Mouse (Mus musculus): ENCODE measurements at regions not wholly inside any gene's neighbourhood (a gene's known extent, or its start where the extent isn't known, plus 50 kb on each side); places are given as distances from the start of the nearest gene placed in this dataset.

DNA sequence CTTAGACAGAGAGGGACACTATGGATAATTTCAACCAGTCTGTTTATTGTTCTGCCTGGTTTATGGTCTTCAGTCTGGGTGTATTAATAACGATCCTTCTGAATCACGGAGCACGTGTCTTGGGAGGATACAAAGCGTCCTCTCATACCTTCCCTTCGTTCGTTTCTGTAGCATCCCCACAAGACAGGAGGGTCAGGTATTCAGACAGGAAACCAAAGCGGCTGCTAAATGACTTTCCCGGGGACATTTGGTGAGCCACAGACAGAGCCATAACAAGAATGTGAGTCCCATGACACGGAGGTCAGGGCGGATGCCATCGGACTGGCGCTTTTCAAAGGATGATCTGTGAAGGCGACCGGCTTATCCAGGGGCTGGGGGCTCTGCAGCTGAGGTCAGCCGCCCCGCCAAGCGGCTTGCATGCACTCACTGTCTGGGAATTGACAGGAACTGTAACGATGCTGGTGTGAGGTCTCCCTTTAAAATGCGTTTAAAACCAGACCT, 120.9 kb upstream of the Lrig3 start:
- no peak for DNase-seq
- intact Hi-C loops (cut with DNase I), result no loop called here

DNA sequence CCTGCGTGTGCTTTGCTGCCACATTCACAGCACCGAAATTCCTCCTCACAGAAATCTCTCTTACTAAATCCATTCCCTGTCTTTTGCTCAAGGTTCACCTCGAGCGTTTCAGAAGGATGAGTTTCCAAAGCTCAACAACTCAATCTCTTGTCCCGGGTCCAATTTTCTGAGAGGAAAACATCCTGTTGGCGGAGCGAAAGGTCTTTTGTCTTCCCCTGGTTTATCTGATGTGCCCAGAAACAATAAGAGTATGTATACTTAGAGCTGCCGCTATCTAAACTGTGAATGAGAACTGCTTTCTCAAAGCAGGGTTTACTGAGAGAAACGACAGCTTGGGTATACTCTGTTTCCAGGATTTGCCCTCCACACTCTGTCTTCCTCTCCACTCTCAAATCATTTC, 115.6 kb upstream of the Lrig3 start:
- DNase-seq, result no peak
- intact Hi-C loops (cut with DNase I), result no loop called here

- intact Hi-C loops (cut with DNase I), result no loop called here
- DNase-seq, result no peak
Measured at GRCm38 (mm10) chr10:125861734-125862133, 104.2 kb upstream of the Lrig3 start.

GRCm38 (mm10) chr10:125866346-125866745, 99.6 kb upstream of the Lrig3 start:
- DNase-seq, result no peak
- intact Hi-C loops (cut with DNase I), result no loop called here

DNA sequence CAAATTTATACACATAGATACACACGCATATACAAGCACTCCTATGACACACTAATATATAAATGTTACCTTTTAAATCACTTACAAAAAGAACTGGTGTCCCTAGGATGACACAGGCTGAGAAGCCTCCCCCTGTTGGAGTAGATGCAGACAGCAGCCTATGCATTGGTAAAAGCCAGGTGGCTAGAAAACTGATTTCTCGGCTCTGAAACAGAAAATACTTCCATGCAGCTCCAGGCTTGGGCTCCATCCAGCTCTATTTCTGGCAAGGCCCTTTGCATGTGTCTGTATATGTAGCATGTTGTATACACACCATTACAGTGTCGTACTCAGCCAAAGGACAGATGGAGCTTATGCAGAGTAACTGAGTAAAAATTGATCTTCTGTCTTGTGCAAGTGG, 81.4 kb upstream of the Lrig3 start:
- intact Hi-C loops (cut with DNase I), result no loop called here

GRCm38 (mm10) chr10:125885796-125886195, 80.2 kb upstream of the Lrig3 start:
- DNase-seq, result no peak
- intact Hi-C loops (cut with DNase I), result no loop called here

More for the DNA sequence above, 81.4 kb upstream of the Lrig3 start:
- DNase-seq, result no peak

- DNase-seq, result no peak
- intact Hi-C loops (cut with DNase I), result no loop called here
Measured at GRCm38 (mm10) chr10:125892122-125892521, 73.8 kb upstream of the Lrig3 start.

GRCm38 (mm10) chr10:125895744-125896482, 70.1 kb upstream of the Lrig3 start:
- intact Hi-C loops (cut with DNase I), result no loop called here
- no peak for DNase-seq

DNA sequence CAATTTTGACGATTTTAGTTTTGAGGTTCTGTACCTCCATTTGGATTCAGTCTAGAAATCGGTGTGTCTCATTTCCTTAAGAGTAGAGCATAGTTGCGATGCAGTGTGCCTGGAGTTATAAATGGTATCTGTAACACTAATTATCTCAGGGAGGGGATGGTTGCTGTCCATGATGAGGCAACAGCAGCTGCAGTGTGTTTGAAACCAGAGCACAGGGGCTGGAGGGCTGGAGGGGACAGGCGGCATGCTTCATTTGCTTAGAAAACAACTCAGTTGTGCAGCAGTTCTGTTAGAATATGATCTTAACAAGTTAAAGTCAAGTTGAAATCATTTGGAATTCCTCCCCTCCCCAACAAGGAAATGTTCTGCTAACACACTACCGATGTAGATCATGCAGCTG, 69.3 kb upstream of the Lrig3 start:
- intact Hi-C loops (cut with DNase I), result no loop called here

DNA sequence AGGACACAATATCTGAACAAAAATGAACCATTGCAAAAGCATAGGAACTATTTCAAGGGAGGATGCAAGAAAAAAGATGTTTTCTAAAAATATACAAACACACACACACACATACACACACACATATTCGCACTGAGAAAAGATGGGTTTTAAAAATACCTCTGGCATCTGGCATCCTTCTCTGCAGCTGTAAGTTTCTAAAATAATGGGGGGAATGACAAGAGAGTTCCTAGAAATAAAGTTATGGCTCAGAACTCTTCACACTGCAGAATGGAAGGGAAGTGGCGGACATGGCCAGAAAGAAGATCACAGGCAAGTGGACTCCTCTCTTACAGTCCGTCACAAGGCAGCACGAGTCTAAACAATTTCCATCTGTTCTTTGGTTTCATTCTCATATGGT, 66.5 kb upstream of the Lrig3 start:
- no peak for DNase-seq
- intact Hi-C loops (cut with DNase I), result no loop called here

More for the DNA sequence above, 69.3 kb upstream of the Lrig3 start:
- DNase-seq, result no peak

- DNase-seq, result no peak
- intact Hi-C loops (cut with DNase I), result no loop called here
Measured at GRCm38 (mm10) chr10:125900562-125900961, 65.4 kb upstream of the Lrig3 start.

- intact Hi-C loops (cut with DNase I), result no loop called here
Measured at GRCm38 (mm10) chr10:125902668-125903067, 63.3 kb upstream of the Lrig3 start.

DNA sequence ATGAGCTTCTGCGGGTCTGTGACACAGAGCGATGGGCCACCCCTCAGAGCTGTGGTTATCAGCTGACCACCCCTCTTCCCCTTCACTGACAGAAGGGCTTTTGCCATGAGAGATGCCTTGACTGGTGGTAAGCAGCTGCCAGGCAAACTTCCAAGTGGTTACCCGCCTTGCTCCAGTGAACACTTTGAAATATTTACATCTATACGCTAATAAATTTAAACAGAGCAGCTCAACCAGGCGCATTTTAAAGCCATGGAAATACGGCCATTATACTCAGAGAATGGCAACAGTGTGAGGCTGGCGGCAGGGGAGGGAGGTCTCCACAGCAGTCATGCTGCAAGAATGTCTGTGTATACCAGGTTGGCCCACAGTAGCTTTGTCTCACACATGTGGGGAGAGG, 53.8 kb upstream of the Lrig3 start:
- DNase-seq, result no peak
- intact Hi-C loops (cut with DNase I), result no loop called here

More at GRCm38 (mm10) chr10:125902668-125903067, 63.3 kb upstream of the Lrig3 start:
- no peak for DNase-seq
